Mouse (Mus musculus): ENCODE measurements around the gene Cct4.

Gene Cct4

DNA sequence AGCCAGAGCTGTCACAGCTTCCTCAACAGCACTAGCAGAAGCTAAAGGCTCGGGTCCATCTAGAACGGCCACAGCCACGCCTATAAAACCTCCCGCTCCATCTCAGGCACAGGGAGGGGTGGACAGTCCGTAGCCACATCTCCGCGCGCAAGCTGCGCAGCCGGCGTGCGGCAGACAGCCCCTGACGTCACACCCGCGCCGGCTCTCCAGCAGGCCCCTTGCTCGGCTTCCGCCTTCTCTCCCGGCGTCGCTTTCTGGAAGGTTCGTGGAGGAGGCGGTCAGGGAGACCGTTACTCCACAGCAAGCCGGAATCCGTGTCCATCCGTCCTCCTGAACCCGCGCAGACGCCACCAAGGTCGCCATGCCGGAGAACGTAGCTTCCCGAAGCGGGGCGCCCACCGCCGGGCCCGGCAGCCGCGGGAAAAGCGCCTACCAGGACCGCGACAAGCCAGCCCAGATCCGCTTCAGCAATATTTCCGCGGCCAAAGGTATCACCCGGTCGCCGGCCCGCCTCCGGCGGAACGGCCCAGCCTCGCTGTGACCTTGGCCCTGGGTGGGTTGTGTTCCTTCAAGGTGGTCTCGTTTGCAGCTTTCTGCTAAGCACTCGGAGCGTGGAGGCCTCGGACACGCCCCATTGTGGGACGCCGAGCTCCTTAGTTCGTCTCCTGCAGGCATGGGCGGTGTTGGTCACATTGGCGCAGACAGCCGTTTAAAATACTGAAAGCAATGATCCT, at the start of gene Cct4:
TSS of gene Cct4 (plus strand) at position 127 of the 734 bp plus-strand sequence.
- CTCF ChIA-PET = interaction anchor here (0.5 to 1.7 kb wide), 3 partner anchors 17 to 285 kb away, joined by 3 to 7 read pairs (median 3); partner anchors contain the start of gene Fam161a

GRCm38 (mm10) chr11:22949101-22949500, 41.2 kb upstream of the Cct4 start:
- CTCF ChIA-PET = interaction anchor here (0.7 kb wide), 1 partner anchor 341 kb away, joined by 3 read pairs; no protein-coding TSS in a partner anchor

DNA sequence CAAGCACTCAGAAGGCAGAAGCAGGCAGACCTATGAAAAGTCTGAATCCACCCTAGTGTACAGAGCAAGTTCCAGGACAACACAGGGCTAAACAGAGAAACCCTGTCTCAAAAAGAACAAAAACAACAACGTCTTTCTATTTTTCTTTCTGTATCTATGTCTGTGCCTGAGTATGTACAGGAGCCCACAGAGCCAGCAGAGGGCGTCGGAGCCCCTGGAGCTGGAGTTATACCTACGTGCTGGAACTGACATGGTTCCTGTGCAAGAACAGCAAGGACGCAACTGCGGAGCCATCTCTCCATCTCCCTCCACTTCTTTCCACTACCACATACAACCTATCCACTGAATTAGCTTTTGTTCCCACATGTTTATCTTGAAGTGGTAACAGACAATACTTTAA, 40.2 kb upstream of the Cct4 start:
- CTCF ChIA-PET = interaction anchor here (0.6 kb wide), 1 partner anchor 78 kb away, joined by 3 read pairs; no protein-coding TSS in a partner anchor

DNA sequence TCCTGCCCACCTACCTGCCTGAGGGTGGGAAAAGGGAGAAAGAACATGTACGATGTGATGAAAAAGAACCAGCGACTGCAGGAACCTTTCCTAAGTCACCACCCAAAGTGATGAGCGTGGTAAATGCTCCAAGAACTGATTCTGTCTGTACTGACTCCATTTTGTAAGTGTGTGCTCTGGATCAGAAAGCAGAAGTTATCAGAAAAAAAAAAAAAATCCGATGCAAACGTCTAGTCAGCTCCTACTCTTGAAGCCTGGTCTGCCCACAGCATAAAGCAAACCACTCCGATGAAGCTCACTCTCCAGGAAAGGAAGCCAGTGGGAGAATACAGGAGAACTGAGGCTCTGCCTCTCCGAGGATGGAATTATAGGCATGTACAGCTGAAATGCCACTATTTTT, 37.7 kb upstream of the Cct4 start:
- CTCF ChIA-PET = no interaction called here

DNA sequence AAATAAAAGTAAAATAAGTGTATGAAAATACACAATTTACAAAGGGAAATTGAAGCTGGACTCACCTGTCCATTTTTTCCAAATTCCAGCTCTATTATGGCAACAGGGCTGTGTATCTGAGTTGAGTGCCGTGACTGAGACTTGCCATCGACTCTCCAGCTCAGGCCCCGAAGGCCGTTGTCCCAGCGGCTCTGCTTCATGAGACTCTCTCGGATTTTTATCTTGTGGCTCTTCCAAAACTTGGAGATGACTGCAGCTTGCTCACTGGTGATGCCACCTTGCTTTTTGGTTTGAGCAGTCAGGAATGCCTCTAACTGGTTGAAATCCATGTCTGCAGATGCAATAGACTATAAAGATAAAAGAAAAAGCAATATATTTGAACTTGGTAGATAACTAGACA, 34.0 kb upstream of the Cct4 start:
- CTCF ChIA-PET = interaction anchor here (0.5 to 1.2 kb wide), 3 partner anchors 26 to 279 kb away, joined by 3 to 6 read pairs (median 4); no protein-coding TSS in a partner anchor

- CTCF ChIA-PET = interaction anchor here (1.2 kb wide), 1 partner anchor 280 kb away, joined by 4 read pairs; no protein-coding TSS in a partner anchor
These were observed 33.5 kb upstream of the Cct4 start for GRCm38 (mm10) chr11:22956830-22957229.

GRCm38 (mm10) chr11:22957791-22958374, 32.4 kb upstream of the Cct4 start:
- CTCF ChIA-PET = interaction anchor here (0.6 to 1.1 kb wide), 7 partner anchors 57 to 611 kb away, joined by 3 to 8 read pairs (median 5); no protein-coding TSS in a partner anchor

- CTCF ChIA-PET = no interaction called here
These were observed 28.2 kb upstream of the Cct4 start for GRCm38 (mm10) chr11:22962101-22962500.

GRCm38 (mm10) chr11:22964401-22964800, 25.9 kb upstream of the Cct4 start:
- CTCF ChIA-PET = interaction anchor here (0.7 kb wide), 1 partner anchor 1727 kb away, joined by 9 read pairs; no protein-coding TSS in a partner anchor

- CTCF ChIA-PET = interaction anchor here (0.5 kb wide), 1 partner anchor 400 kb away, joined by 3 read pairs; no protein-coding TSS in a partner anchor
These were observed 24.8 kb upstream of the Cct4 start for GRCm38 (mm10) chr11:22965503-22965902.

- CTCF ChIA-PET = no interaction called here
These were observed 20.8 kb upstream of the Cct4 start for GRCm38 (mm10) chr11:22969486-22969885.

DNA sequence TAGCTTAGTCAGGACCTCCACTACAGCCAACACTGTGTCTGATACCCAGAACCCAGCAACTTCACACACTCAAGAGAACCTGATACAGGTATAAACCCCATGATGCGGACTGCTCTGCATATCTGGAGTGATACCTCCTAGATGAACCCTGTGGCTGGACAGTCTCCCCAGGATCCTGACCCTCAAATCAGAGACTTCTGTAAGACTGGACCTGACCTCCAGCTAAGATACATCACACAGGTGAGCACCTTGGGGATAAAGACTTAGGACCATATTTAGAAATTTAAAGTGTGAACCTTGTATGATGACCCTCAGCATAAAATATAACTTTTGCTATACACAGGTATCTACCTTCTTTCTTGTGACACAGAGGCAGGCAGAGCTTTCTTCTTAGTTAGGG, 19.8 kb upstream of the Cct4 start:
- CTCF ChIA-PET = interaction anchor here (0.6 kb wide), 1 partner anchor 1108 kb away, joined by 3 read pairs; no protein-coding TSS in a partner anchor

DNA sequence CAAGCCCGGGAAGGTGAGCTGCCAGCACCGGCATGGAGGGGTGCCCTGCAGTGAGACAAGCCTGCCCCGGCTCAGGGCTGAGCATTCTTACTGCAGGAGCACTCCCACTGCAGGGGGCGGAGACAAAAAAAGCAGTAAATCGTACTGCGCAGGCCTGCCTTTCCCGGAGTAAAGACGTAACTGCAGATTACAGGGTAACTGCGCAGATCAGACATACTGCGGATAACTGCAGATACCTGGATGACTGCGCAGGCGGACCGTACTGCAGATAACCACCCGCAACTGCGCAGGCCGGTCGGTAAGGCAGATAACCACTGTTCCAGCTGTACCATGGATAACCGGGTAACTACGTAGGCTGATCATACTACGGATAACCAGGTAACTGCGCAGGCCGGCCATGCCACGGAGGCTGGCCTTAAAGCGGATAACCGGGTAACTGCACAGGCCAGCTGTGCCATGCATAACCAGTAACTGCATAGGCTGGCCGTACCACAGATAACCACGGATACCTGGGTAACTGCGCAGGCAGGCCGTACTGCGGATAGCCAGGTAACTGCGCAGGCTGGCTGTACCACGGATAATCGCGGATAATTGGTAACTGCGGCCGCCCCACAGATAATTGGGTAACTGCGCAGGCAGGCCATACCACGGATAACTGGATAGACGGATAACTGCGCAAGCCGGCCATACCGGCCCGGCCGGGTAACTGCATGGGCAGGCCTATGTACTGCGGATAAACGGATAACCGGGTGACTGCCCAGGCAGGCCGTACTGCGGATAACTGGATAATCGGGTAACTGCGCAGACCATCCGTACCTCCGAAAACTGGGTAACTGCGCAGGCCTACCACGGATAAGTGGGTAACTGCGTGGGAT, 18.2 kb upstream of the Cct4 start, which contains the start of gene Zrsr1:
TSS of gene Zrsr1 (plus strand) at position 171 of the 875 bp plus-strand sequence.
- CTCF ChIA-PET = interaction anchor here (0.5 kb wide), 1 partner anchor 16 kb away, joined by 6 read pairs; no protein-coding TSS in a partner anchor

DNA sequence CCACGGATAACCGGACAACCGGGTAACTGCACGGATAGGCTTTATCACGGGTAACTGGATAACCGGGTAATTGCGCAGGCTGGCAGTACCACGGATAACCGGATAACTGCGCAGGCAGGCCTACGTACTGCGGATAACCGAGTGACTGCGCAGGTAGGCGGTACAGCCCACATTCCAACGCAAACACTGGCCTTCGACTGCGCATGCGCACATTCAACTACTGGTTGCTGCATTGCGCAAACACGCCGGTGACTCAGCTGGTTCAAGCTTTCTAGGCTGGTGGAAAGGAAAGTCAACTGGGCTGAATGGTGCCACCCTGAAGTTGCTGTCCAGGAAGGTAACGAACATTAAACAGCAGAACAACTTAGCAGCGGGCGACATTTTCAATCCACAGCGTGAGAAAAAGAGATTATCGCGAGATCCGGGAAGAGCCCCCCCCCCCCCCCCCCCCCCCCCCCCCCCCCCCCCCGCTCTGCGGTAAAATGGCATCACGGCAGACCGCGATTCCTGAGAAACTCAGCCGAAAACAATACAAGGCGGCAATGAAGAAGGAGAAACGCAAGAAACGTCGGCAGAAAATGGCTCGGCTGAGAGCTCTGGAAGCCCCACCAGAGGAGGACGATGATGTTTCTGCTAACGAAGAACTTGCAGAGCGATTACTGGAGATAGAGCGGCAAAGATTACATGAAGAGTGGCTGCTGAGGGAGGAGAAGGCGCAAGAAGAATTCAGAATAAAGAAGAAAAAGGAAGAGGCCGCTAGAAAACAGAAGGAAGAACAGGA, 17.4 kb upstream of the Cct4 start:
- CTCF ChIA-PET = interaction anchor here (0.5 kb wide), 1 partner anchor 15 kb away, joined by 6 read pairs; no protein-coding TSS in a partner anchor

GRCm38 (mm10) chr11:22973599-22973998, 16.7 kb upstream of the Cct4 start:
- CTCF ChIA-PET = no interaction called here

DNA sequence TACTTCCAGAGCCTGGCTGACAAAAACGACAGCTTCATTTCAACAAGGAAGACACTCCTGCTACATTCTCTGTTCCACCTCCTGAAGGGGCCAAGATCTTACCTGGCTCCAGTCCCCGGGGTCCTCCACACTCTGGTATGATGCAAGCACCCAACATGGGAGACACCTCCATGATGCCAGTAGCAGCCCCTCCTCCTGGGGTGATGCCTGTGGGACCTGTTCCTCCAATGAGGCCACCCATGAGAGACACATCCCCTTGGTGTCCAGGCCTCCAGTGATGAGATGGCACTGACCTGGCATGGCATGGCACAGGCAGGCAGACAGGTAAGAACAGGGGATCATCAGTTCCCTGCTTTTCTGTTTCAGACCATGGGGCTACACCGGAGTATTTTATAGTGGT, 12.1 kb upstream of the Cct4 start:
- CTCF ChIA-PET = no interaction called here

- CTCF ChIA-PET = no interaction called here
These were observed 11.6 kb upstream of the Cct4 start for GRCm38 (mm10) chr11:22978711-22979110.

DNA sequence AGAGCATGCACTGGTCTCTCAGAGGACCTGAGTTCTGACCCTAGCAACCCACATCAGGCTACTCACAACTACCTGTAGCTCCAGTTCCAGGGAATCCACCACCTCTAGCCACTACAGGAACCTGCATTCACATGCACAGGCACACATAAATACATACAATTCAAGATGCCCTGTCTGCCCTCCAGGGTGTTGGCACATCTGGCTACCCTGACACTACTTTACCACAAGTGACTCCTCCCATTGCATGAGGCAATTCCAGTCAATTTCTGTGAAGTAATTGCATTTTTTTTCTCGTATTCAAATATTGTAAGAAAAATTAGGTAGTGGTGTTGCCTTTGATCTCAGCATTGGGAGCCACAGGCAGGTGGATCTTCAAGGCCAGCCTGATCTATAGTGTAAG, 11.1 kb upstream of the Cct4 start:
- CTCF ChIA-PET = no interaction called here

DNA sequence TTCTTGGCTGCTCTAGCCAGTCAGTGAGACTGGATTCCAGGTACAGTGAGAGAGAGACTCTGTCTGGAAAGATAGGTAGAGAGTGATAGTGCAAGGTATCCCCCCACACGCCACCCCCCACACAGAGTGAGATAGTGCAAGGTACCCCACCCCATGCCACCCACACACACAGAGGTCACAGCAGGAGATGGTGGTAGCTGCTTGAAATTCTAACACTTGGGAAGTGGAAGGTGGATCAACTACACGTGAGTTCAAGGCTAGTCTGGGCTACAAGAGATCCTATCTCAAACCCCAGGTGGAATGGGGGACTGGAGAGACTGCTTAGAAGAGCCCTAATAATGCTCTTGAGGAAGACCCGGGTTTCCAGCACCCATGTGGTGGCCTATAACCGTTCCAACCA, 9.3 kb upstream of the Cct4 start:
- CTCF ChIA-PET = interaction anchor here (0.7 kb wide), 1 partner anchor 169 kb away, joined by 3 read pairs; no protein-coding TSS in a partner anchor

DNA sequence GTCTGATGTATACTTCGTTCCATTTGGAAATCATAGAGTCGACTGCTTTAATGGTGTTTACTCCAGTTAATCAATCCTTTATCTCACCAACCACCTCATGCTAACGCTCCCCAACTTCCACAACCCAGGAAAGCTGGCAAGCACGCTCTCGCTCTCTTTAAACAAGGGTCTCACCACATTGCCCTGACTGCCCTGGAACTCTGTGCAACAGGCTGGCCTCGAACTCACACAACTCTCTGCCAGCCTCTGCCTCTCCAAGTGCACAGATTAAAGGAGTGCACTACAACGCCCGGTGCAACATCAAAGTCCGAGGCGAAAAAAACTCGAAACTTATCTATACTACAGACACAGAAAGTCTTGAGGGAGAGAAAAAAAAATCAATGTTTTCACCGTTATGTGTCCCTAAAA, 8.8 kb upstream of the Cct4 start:
- CTCF ChIA-PET = no interaction called here
